Mouse (Mus musculus) CH12.LX (cell line): ENCODE data around the gene Map6. TPM values are rescaled to one million over a fixed set of nuclear protein-coding genes. Genes with fewer than 3 reads are reported as not detected.

Source experiments
- DNase-seq: peaks from one replicate; pipeline ENCODE4 v3.0.0-alpha.2; 2013; ENCODE audit errors: extremely low read depth
- H3K27ac ChIP-seq: 2 replicates; pipeline ENCODE4 v1.5.1; 2012; ENCODE audit warnings: low read depth, mild to moderate bottlenecking, control low read depth, moderate library complexity; ENCODE audit not compliant: insufficient read depth
- H3K27me3 ChIP-seq: replicated peaks from 2 replicates; pipeline ENCODE3; 2012; ENCODE audit warnings: inconsistent platforms
- H3K36me3 ChIP-seq, 2 experiments: replicated peaks in 1 of 2; 2 replicates each; pipeline versions ENCODE3 to v1.6.1; 2012; ENCODE audit warnings: inconsistent platforms in 1 of 2, low read length in 1 of 2, mild to moderate bottlenecking in 1 of 2, mixed read lengths in 1 of 2, moderate library complexity in 1 of 2; ENCODE audit not compliant: control insufficient read depth in 1 of 2, insufficient read depth in 1 of 2
- H3K4me1 ChIP-seq, 2 experiments: 2 replicates each; pipeline ENCODE4 v1.6.1; 2012; ENCODE audit warnings: inconsistent platforms in 1 of 2, moderate library complexity in 1 of 2; ENCODE audit not compliant: insufficient read depth in 2 of 2, control insufficient read depth in 1 of 2
- H3K4me2 ChIP-seq: 2 replicates; pipeline ENCODE4 v1.6.1; 2012; ENCODE audit warnings: low read depth, mild to moderate bottlenecking, control low read depth; ENCODE audit not compliant: poor library complexity, insufficient read depth, severe bottlenecking
- H3K4me3 ChIP-seq, 3 experiments: fragments of 150-350 bp in 1 of 3; sonication (generic) in 1 of 3; replicated peaks in 1 of 3; 2 replicates each; pipeline versions ENCODE3 to v1.5.1; 2011 to 2012; ENCODE audit warnings: low read depth in 2 of 3, low read length in 2 of 3, mild to moderate bottlenecking in 2 of 3, moderate library complexity in 2 of 3, control low read depth in 1 of 3, improper control_type of control experiment in 1 of 3, inconsistent platforms in 1 of 3, mixed read lengths in 1 of 3; ENCODE audit not compliant: poor library complexity in 1 of 3
- H3K79me2 ChIP-seq: replicated peaks from 2 replicates; pipeline ENCODE4 v1.6.1; 2012; ENCODE audit warnings: mild to moderate bottlenecking, moderate library complexity; ENCODE audit not compliant: control insufficient read depth, poor library complexity, insufficient read depth, severe bottlenecking; ENCODE audit errors: extremely low read depth
- H3K9ac ChIP-seq: 2 replicates; pipeline ENCODE4 v1.6.1; 2012; ENCODE audit warnings: low read depth, mild to moderate bottlenecking, control low read depth, moderate library complexity; ENCODE audit not compliant: insufficient read depth
- H3K9me3 ChIP-seq: replicated peaks from 2 replicates; pipeline ENCODE3; 2012; ENCODE audit warnings: low read length, inconsistent platforms, mixed read lengths
- CHD2 ChIP-seq: IDR thresholded peaks from 2 replicates; pipeline ENCODE4 v1.6.1; 2011; ENCODE audit warnings: low read length, improper control_type of control experiment
- CTCF ChIP-seq, 2 experiments: IDR thresholded peaks in 1 of 2; conservative IDR thresholded peaks in 1 of 2; 2 replicates each; pipeline ENCODE4 v1.5.1; 2011 to 2012; ENCODE audit warnings: low read depth in 2 of 2, low read length in 2 of 2, improper control_type of control experiment in 1 of 2, inconsistent platforms in 1 of 2, mild to moderate bottlenecking in 1 of 2, moderate library complexity in 1 of 2
- E2F4 ChIP-seq: IDR thresholded peaks from 2 replicates; pipeline ENCODE4 v1.6.1; 2011; ENCODE audit warnings: low read depth, low read length, improper control_type of control experiment; ENCODE audit not compliant: insufficient replicate concordance
- ELF1 ChIP-seq: IDR thresholded peaks from 2 replicates; pipeline ENCODE4 v1.6.1; 2014; ENCODE audit warnings: low read depth, mild to moderate bottlenecking, inconsistent platforms, low read length, improper control_type of control experiment
- EP300 ChIP-seq: IDR thresholded peaks from 2 replicates; pipeline ENCODE4 v1.6.1; 2011; ENCODE audit warnings: low read length, improper control_type of control experiment
- ETS1 ChIP-seq: conservative IDR thresholded peaks from 2 replicates; pipeline ENCODE4 v1.6.1; 2012; ENCODE audit warnings: low read depth, mild to moderate bottlenecking, inconsistent platforms, low read length, improper control_type of control experiment, moderate library complexity
- HCFC1 ChIP-seq: IDR thresholded peaks from 2 replicates; pipeline ENCODE4 v1.6.1; 2012; ENCODE audit warnings: low read depth, mild to moderate bottlenecking, inconsistent platforms, low read length, improper control_type of control experiment
- IRF4 ChIP-seq: IDR thresholded peaks from 2 replicates; pipeline ENCODE4 v1.6.1; 2014; ENCODE audit warnings: low read depth, mild to moderate bottlenecking, inconsistent platforms, low read length, improper control_type of control experiment
- JUN ChIP-seq: IDR thresholded peaks from 2 replicates; pipeline ENCODE4 v1.6.1; 2011; ENCODE audit warnings: low read depth, mild to moderate bottlenecking, low read length, improper control_type of control experiment, moderate library complexity; ENCODE audit not compliant: insufficient read depth
- JUND ChIP-seq: conservative IDR thresholded peaks from 2 replicates; pipeline ENCODE4 v1.6.1; 2011; ENCODE audit warnings: low read depth, low read length, improper control_type of control experiment
- MYC ChIP-seq: IDR thresholded peaks from 2 replicates; pipeline ENCODE4 v1.6.1; 2011; ENCODE audit warnings: low read depth, mild to moderate bottlenecking, improper control_type of control experiment, low read length
- NELFE ChIP-seq: IDR thresholded peaks from 2 replicates; pipeline ENCODE4 v1.6.1; 2011; ENCODE audit warnings: low read depth, low read length, improper control_type of control experiment
- POLR2A ChIP-seq: IDR thresholded peaks from 2 replicates; pipeline ENCODE4 v1.6.1; 2011; ENCODE audit warnings: low read depth, mild to moderate bottlenecking, improper control_type of control experiment, low read length
- POLR2AphosphoS2 ChIP-seq: IDR thresholded peaks from 2 replicates; pipeline ENCODE4 v1.6.1; 2011; ENCODE audit warnings: low read depth, low read length, improper control_type of control experiment
- SIN3A ChIP-seq: IDR thresholded peaks from 2 replicates; pipeline ENCODE4 v1.6.1; 2012; ENCODE audit warnings: low read length, improper control_type of control experiment, inconsistent platforms
- TBP ChIP-seq: conservative IDR thresholded peaks from 2 replicates; pipeline ENCODE4 v1.6.1; 2011; ENCODE audit warnings: low read depth, low read length, improper control_type of control experiment
- TCF12 ChIP-seq: IDR thresholded peaks from 2 replicates; pipeline ENCODE4 v1.6.1; 2014; ENCODE audit warnings: low read depth, mild to moderate bottlenecking, inconsistent platforms, low read length, improper control_type of control experiment
- UBTF ChIP-seq: IDR thresholded peaks from 2 replicates; pipeline ENCODE4 v1.6.1; 2012; ENCODE audit warnings: low read depth, mild to moderate bottlenecking, inconsistent platforms, low read length, improper control_type of control experiment, moderate library complexity
- USF1 ChIP-seq: IDR thresholded peaks from 2 replicates; pipeline ENCODE4 v1.6.1; 2014; ENCODE audit warnings: low read depth, mild to moderate bottlenecking, inconsistent platforms, low read length, improper control_type of control experiment
- ZC3H11A ChIP-seq: IDR thresholded peaks from 2 replicates; pipeline ENCODE4 v1.6.1; 2012; ENCODE audit warnings: low read depth, mild to moderate bottlenecking, inconsistent platforms, low read length, improper control_type of control experiment
- ZKSCAN1 ChIP-seq: IDR thresholded peaks from 2 replicates; pipeline ENCODE4 v1.6.1; 2012; ENCODE audit warnings: low read depth, inconsistent platforms, low read length, improper control_type of control experiment, borderline replicate concordance
- ZMIZ1 ChIP-seq: IDR thresholded peaks from 2 replicates; pipeline ENCODE4 v1.6.1; 2012; ENCODE audit warnings: low read depth, mild to moderate bottlenecking, inconsistent platforms, low read length, improper control_type of control experiment
- dilution Hi-C: fragments of 300-500 bp; cut with MboI; formaldehyde crosslinking; loops from 2 replicates; pipeline ENCODE4 v1.14.3; 2020; ENCODE audit warnings: low sequenced_read_pairs; ENCODE audit not compliant: extremely low pct_unique_long_range_greater_than_20kb, extremely low pct_ligation_motif_present
- in situ Hi-C: fragments of 300-500 bp; cut with MboI; formaldehyde crosslinking; loops from 3 replicates; pipeline ENCODE4 v1.14.3; 2019; ENCODE audit warnings: low sequenced_read_pairs, low pct_ligation_motif_present, low pct_unique_long_range_greater_than_20kb, mixed read lengths
- polyA plus RNA-seq: library from polyadenylated mRNA; unstranded; fragments of >175 nt; gene quantifications from 2 replicates; pipeline ENCODE4 v1.2.1, GENCODE M21; 2012; ENCODE audit warnings: low read depth; ENCODE audit not compliant: insufficient read length
- total RNA-seq, 2 experiments: library from RNA; depleted of rRNA; stranded (reverse); fragments of 300-350 nt in 1 of 2; fragments of >200 nt in 1 of 2; gene quantifications; 2 replicates each; pipeline ENCODE4 v1.2.3; 2012 to 2014

The Map6 gene
- total and polyA plus RNA-seq, 3 experiments, result 0.32 to 1.4 (median 1.1) TPM

DNA sequence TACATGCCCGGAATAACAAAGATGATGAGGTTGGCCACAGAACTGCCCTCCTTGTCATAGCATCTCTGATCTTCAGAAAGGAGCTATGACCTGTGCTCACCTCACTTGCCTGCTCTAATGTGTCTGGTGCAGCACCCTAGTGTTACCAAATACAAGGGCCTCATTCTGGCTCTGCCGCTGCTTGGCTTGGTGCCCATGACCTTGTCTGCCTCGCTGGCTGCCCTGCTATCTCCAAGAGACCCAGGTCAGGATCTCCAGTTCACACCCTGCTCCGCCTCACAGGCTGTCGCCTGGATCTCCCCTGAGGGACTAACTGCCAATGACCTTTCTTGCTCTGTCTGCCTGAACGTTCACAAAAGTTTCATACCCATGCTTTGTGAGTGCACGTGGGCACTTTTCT is 90.0 kb downstream of the Map6 start:
- H3K4me2 ChIP-seq, result no peak overlapping the region
- TF ChIP-seq MYC (no peak), JUN (no peak), SIN3A (no peak), UBTF (no peak), POLR2A (no peak), E2F4 (no peak), ELF1 (no peak), HCFC1 (no peak), JUND (no peak), TCF12 (no peak), IRF4 (no peak), ZKSCAN1 (no peak), CHD2 (no peak), ZMIZ1 (no peak), EP300 (no peak)

DNA sequence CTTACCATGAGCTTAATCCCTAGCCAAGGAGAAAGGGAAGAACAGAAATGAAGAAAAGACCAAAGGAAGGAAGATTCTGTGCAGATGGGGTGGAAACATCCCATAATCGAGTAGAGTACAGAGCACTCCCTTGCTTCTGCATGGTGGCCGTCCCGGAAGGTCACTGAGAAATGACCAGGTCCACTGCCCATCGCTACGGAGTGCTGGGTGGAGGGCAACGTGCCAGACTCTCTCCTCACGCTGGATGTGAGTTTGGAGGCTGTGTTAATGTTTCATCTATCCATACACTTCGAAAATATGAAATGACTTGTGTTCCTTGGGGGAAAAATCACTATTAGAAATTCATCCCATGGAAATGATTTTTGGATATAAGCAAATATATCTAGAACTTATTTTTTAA is 91.1 kb downstream of the Map6 start:
- Histone ChIP-seq H3K9ac (no peak overlapping the region), H3K4me2 (no peak overlapping the region), H3K4me3 (no peak overlapping the region), H3K27ac (no peak overlapping the region), H3K27me3 (no peaks in the 10 kb centered on the region), H3K79me2 (no peaks in the 10 kb centered on the region)
- in situ Hi-C loops, result no loop called here
- TF ChIP-seq POLR2AphosphoS2, result no peak
- no peak for TF ChIP-seq ZKSCAN1
- no peak for TF ChIP-seq CTCF (conservative IDR thresholded peaks at IDR 0.05 in 1 of 2, IDR thresholded peaks at IDR 0.05 in 1 of 2; ENCODE audit: low read depth in 2 of 2, low read length in 2 of 2)
- no peak for TF ChIP-seq NELFE
- TF ChIP-seq ELF1, result no peak
- no peak for TF ChIP-seq MYC
- no peak for TF ChIP-seq ZC3H11A
- no peak for TF ChIP-seq EP300
- no peak for TF ChIP-seq SIN3A
- TF ChIP-seq ZMIZ1, result no peak
- TF ChIP-seq POLR2A, result no peak
- no peak for TF ChIP-seq IRF4
- no peak for TF ChIP-seq TBP
- TF ChIP-seq ETS1, result no peak
- TF ChIP-seq USF1, result no peak
- no peak for TF ChIP-seq CHD2
- TF ChIP-seq UBTF, result no peak
- TF ChIP-seq, all 38 proteins: peak for 0
- Histone ChIP-seq H3K9me3 (no peaks in the 10 kb centered on the region), H3K36me3 (no peaks in the 10 kb centered on the region), H3K4me1 (peaks cover 25 to 39% of the 10 kb centered on the region in 2 experiments)
- no peak for DNase-seq
- dilution Hi-C loops, result no loop called here

More for the DNA sequence above, 90.0 kb downstream of the Map6 start:
- Histone ChIP-seq H3K9me3 (no peaks in the 10 kb centered on the region), H3K4me3 (no peak overlapping the region), H3K27ac (no peak overlapping the region), H3K27me3 (no peaks in the 10 kb centered on the region), H3K4me1 (peaks cover 25 to 39% of the 10 kb centered on the region in 2 experiments), H3K79me2 (no peaks in the 10 kb centered on the region), H3K36me3 (no peaks in the 10 kb centered on the region), H3K9ac (no peak overlapping the region)
- no peak for DNase-seq
- in situ Hi-C loops (no loop called here), dilution Hi-C loops (no loop called here)
